Mouse (Mus musculus): Measurements from ENCODE around the gene Tcf12. TPM values are rescaled to one million over a fixed set of nuclear protein-coding genes. Genes with fewer than 3 reads are reported as not detected.
A peak's percentile ranks its signal among the peaks of the same experiment; 100 is the strongest.

The Tcf12 gene
- total RNA-seq, 2 experiments from 2014 or later: 43.9 to 50.3 TPM

GRCm38 (mm10) chr9:71991147-71991546, 120.5 kb downstream of the Tcf12 start:
- intact Hi-C loops (cut with DNase I): no loop called here

GRCm38 (mm10) chr9:71990376-71990775, 121.3 kb downstream of the Tcf12 start:
- intact Hi-C loops (cut with DNase I): no loop called here

More at GRCm38 (mm10) chr9:71991147-71991546, 120.5 kb downstream of the Tcf12 start:
- no peak for DNase-seq (ENCODE audit: low spot score in 2 of 2)

DNA sequence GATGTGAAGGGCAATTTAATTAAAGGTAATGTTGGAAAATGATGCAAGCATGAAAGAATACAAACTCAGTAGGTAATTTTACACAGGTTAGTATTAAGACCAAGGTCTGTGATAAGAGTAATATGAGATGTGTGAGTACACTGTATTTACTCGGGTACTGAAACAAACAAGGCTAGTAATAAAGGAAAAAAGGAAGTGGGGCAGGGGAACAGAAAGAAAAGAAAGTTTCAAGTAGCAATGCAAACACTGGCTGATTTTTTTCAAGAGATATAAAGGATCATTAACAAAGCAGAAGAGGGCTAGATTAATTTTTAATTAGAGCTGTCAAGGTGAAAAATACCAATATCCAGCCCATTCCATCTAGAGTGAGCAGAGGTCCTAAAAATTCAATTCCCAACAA, 122.0 kb downstream of the Tcf12 start:
- intact Hi-C loops (cut with DNase I): no loop called here
- DNase-seq (ENCODE audit: low spot score in 2 of 2): no peak

More at GRCm38 (mm10) chr9:71990376-71990775, 121.3 kb downstream of the Tcf12 start:
- DNase-seq (ENCODE audit: low spot score in 2 of 2): no peak

DNA sequence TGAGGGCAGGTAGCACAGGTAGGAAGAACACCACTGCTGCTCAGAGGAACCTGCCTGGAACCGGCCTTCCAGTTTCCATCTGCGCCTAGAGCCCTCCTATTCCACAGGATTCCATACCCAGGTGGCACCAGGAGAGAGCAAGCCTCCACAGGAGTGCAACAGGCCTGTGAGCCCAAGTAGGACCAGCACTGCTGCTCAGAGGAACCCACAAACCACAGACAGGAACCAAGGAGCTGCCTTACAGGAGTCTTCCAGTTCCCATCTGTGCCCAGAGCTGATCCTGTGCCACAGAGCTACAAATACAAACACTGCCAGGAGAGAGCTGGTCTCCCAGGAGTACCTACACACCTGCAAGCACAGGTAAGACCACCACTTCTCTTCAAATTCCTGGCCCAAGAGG, 125.0 kb downstream of the Tcf12 start:
- intact Hi-C loops (cut with DNase I): no loop called here
- DNase-seq (ENCODE audit: low spot score in 2 of 2): no peak

DNA sequence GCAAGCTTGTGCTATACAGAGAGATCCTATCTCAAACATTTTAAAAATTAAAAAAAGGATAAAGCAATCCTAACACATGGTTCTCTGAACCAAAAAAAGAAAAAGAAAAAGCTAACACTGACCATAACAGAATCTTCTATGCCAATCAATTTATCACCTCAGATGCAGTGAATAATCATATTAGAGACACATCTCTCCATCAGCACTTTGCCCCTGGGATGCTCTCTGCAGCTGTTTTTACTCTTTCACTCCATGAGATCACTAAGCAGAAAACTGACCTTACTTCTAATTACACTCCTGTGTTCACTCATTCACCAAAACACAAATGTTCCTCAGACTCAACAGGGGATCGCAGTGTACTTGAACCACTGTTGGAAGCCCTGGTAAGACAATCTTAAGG, 128.8 kb downstream of the Tcf12 start:
- intact Hi-C loops (cut with DNase I): no loop called here

DNA sequence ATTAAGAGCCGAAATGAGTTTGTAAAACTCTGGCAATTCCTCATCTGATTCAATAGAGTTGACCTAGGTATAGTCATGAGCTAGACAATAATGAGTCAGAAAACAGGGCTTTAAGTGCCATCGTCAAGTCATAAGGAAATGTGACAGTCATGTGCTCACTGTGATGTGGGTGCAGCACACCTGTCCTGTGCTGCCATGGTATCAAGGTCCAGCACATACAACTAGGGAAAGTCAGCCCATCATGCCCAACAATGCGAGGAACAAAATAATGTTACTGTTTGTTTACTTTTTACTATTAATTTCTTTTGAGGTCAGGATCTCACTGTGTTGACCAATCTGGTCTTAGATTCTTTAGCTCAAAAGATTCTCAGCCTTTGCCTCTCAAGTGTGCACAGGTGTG, 130.6 kb downstream of the Tcf12 start:
- DNase-seq (ENCODE audit: low spot score in 2 of 2): no peak
- intact Hi-C loops (cut with DNase I): no loop called here

More for the DNA sequence above, 128.8 kb downstream of the Tcf12 start:
- DNase-seq (ENCODE audit: low spot score in 2 of 2): no peak

DNA sequence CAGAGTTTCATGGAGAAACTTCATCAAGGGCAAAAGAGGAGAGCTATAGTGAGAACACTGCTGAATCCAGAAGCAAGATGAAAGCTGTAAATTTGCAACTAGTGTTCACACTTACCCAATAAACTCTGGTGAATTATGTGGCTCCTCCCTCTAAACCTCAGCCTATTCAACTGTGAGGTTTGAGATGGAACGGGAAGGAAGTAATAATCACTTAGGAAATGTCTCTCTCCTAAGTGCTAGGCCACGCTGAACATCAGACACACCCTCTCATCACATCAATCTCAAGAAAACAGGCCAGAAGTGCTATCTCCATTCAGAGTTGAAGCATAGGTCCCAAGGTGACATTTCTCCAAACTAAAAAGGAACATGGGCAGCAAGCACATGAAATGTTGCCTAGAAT, 131.1 kb downstream of the Tcf12 start:
- DNase-seq (ENCODE audit: low spot score in 2 of 2): no peak
- intact Hi-C loops (cut with DNase I): no loop called here

DNA sequence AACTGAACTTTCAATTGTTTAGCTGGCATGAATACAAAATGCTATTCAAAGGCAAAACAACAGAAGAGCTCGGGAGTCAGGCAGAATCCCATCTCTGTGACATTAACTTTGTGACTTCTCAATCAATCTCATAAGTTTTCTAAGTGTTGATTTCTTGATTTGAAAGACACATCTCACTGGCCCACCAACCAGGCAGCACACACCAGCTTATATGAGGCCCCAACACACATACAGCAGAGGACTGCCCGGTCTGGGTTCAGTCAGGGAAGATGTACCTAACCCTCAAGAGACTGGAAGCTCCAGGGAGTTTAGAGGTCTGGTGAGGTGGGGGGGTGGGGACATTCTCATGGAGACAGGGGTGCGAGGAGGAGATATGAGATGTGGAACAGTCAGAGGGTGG, 132.8 kb downstream of the Tcf12 start:
- no peak for DNase-seq (ENCODE audit: low spot score in 2 of 2)
- intact Hi-C loops (cut with DNase I): no loop called here

DNA sequence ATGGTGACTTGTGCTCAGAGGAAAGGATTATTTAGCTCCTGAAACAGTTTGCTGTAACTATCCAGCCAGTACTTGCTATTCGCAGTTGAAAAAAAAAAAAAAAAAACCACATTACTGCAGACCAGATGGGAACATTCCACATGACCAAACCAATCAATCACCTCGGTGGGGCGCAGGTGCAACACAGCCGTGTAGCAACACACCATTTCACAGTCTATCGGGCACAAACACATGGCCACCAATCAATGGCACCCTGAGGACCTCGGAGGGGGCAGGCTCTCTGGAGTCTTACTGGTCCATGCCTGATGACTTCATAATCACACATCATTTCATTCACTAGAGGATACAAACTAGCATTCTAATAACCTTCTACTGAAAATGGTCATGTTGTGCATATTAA, 135.6 kb downstream of the Tcf12 start:
- DNase-seq (ENCODE audit: low spot score in 2 of 2): no peak
- intact Hi-C loops (cut with DNase I): no loop called here

DNA sequence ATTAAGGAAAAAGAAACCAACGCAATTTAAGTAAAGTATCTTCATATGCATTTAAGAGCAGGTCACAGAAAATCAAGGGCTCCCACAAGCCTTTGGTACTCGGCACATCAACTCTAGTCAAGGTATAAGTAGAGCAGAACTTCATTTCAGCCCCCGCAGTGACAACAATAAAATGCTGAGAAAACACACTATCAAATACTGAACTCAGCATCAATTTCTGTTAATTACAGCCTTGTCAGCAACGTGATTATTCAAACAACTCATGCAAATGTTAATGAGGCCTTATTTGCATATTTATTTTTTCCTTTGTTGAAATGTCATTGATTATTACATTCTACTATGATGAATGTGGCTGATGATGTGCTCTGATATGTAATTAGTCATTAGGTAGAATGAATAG, 136.5 kb downstream of the Tcf12 start:
- no peak for DNase-seq (ENCODE audit: low spot score in 2 of 2)
- intact Hi-C loops (cut with DNase I): no loop called here

GRCm38 (mm10) chr9:71974541-71974959, 137.1 kb downstream of the Tcf12 start:
- DNase-seq (ENCODE audit: low spot score in 2 of 2): no peak
- intact Hi-C loops (cut with DNase I): no loop called here

GRCm38 (mm10) chr9:71964039-71964438, 147.6 kb downstream of the Tcf12 start:
- no peak for DNase-seq (ENCODE audit: low spot score in 2 of 2)
- intact Hi-C loops (cut with DNase I): no loop called here

DNA sequence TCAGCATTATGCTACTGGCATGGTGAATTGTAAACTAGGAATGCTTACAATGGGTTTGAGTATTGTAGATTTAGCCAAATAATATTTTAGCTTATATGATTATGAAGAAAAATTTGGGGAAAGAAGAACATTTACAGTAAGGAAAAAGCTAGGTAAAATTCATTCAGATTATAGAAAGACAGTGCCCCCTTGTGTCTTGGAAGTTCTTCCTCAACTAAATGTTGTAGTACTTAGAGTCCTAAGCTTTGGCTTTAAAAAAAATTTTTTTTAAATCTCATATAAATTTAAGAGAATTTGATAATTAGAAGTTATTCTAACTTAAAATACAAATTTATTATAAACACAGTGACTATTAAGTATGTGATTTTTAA, 151.7 kb downstream of the Tcf12 start:
- DNase-seq (ENCODE audit: low spot score in 2 of 2): peak in 1 of 2 experiments; percentile 18
- intact Hi-C loops (cut with DNase I): no loop called here

DNA sequence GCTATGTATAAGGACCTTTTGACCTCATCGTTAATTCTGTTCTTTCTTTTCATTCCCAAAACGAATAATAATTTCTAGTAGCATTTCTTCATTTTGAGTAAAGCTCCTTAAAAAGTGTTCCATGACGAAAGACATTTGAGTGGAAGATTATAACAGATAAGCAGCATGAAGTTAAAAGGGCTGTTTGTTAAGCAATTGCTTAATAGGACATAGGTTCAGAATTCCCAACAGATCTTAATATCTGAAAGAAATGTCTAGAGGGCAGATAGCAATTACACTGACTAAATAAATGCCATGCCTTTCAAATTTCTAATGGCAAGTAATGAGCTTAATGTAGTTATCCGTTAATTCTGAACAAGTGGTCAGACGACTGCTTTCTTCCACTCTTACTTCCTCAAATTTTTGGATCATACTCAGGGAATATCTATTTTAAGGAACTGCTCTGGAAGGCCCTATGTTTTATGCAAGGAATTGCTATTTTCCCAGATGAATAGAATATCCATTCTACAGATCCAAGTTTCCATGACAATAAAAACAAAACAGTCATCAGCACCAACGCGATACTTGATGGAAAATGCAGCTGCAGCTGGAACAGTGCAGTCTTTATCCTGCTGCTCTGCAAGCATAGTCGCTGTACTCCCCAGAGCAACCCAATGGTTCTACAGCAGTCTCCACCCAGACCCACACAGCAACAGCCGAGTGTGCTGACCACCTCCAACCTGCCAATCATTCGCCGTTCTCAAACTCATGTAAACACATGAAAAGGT, 152.2 kb downstream of the Tcf12 start:
- DNase-seq (ENCODE audit: low spot score in 2 of 2): peak in 1 of 2 experiments; percentile 36
- intact Hi-C loops (cut with DNase I): loop anchor here (5.0 kb wide), 2 partner anchors 127 to 312 kb away; no protein-coding TSS in a partner anchor

- DNase-seq (ENCODE audit: low spot score in 2 of 2): no peak
- intact Hi-C loops (cut with DNase I): no loop called here
Observed at GRCm38 (mm10) chr9:71953217-71953616, 158.5 kb downstream of the Tcf12 start.

DNA sequence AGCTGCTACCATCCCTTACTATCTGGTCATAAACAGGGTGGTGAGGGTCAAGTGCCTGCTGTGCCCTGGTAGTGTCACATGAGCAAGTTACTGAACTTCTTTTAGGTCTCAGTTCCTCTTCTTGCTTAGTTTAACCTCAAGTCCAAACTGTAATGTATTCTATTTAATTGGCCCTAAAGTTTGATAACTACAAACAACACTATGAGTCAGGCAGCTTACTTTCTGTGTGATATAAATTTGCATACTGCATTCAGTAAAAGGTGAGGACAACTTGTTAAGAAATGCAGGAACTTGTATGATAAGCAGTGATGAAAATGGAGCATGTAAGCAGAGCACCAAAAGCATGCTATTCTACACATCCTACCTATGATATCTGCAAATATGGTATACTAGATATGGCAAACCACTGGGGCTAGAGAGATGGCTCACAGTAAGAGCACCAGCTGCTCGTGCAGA, 159.0 kb downstream of the Tcf12 start:
- intact Hi-C loops (cut with DNase I): no loop called here
- DNase-seq (ENCODE audit: low spot score in 2 of 2): no peak

DNA sequence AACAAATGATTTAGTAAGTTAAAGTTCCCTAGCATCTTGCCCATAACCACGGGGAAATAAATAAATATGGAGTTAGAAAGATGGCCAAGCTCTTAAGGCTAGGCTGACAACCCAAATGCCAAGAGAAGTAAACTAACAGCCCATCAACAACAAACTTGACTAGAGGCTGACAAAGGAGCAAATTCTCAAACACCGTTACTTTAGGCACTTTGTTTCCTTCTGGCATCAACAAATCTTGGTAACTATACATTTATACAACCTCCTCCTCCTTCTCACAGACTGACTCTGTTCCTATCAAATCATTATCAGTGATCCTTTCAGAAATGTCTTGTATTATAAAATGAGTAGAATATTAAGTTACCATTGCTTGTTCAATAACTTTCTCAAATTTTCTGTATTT, 159.7 kb downstream of the Tcf12 start:
- intact Hi-C loops (cut with DNase I): no loop called here
- no peak for DNase-seq (ENCODE audit: low spot score in 2 of 2)

- no peak for DNase-seq (ENCODE audit: low spot score in 2 of 2)
- intact Hi-C loops (cut with DNase I): no loop called here
Observed at GRCm38 (mm10) chr9:71951341-71951740, 160.3 kb downstream of the Tcf12 start.

DNA sequence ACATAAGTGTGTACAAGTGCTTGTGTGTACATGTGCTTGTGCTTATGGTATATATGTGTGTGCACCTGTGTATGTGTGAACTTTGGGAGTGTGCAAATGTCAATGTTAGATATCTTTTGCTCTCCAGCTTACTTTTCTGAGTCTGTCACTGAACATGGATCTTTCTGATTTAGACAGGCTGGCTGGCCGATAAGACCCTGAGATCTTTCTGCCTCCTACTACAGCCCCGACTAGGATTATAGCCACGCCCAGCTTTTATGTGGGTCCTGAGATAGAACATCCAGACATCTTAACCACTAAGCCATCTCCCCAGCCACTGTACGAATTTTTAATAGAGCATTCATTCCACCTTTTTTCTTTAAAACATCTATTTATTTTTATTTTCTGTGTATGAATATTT, 166.9 kb downstream of the Tcf12 start:
- intact Hi-C loops (cut with DNase I): no loop called here
- DNase-seq (ENCODE audit: low spot score in 2 of 2): no peak

- no peak for DNase-seq (ENCODE audit: low spot score in 2 of 2)
- intact Hi-C loops (cut with DNase I): no loop called here
Observed at GRCm38 (mm10) chr9:71942424-71942823, 169.2 kb downstream of the Tcf12 start.

DNA sequence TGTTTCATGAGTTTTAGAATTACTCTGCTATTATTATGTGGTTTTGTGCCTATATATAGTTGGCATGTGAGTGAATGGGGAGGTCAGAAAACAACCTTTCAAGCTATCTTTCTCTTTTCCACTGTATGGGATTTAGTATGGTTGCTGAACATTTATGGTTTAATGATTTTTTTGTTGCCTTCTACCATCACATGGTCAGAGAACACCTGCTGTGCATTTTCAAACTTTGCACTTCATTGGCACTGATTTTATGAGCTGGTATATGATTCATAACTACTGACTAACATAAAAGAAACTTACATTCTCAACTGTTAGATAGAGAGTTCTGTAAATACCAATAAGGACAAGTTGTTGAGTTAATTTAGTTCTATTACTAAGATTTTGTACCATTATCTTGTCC, 171.7 kb downstream of the Tcf12 start:
- intact Hi-C loops (cut with DNase I): no loop called here
- DNase-seq (ENCODE audit: low spot score in 2 of 2): no peak

DNA sequence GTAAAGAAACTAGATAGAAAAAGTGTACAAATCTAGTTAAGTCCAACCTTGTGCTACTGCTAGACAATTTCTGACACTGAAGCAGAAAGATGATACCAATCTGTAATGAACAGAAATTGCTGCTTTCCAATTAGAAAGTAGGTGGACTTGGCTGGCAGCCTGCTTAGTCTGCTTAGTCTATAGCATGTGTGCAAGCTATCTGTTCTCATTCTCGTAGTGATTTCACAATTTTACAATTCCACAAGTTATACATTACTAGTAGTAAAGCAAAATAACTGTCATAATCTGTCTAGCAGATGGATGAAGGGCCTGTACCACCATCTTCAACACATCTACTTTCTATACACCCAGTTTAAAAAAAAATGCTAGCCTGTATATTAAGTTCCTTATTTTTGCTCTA, 175.5 kb downstream of the Tcf12 start:
- DNase-seq (ENCODE audit: low spot score in 2 of 2): no peak
- intact Hi-C loops (cut with DNase I): no loop called here
